Mouse (Mus musculus): ENCODE data around the gene Nupl1. TPM values are rescaled to one million over a fixed set of nuclear protein-coding genes. Genes with fewer than 3 reads are reported as not detected.

The Nupl1 gene
- polyA plus RNA-seq, 1 experiment = not detected

DNA sequence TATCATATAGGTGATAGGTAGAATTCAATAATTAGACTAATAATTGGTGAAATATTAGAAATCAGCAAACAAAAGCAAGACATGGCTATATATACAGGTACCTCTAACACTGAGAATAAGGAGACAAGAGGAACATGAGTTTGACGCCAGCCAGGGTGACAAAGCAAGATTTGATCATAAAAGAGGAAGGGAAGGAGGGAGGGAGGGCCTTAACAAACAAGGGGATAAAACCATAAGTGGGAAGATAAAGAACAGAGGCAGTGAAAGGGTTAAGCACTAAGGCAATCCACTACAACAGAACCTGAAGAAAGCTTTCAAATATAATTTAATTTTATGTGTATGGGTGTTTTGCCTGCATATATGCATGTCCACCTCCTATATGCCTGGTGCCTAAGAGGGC is 56.6 kb downstream of the Nupl1 start:
- TF ChIP-seq CTCF (IDR thresholded peaks at IDR 0.05; ENCODE audit: borderline replicate concordance, insufficient read depth, low read depth, low read length) = no peak
- no peak for TF ChIP-seq POLR2A (IDR thresholded peaks at IDR 0.05; ENCODE audit: borderline replicate concordance, insufficient read depth, low read length)
- Histone ChIP-seq H3K4me3 (replicated peaks; ENCODE audit: insufficient read depth, low read depth, low read length) (no peak overlapping the region), H3K4me1 (ENCODE audit: control insufficient read depth, insufficient read depth, low read length) (no peaks in the 10 kb centered on the region), H3K27me3 (ENCODE audit: control insufficient read depth, insufficient read depth, low read length) (no peaks in the 10 kb centered on the region), H3K27ac (ENCODE audit: insufficient read depth, low read length) (no peak overlapping the region)
- WGBS = 90% methylated on average over 1 of the region's 1 CpGs
- no peak for DNase-seq

GRCm38 (mm10) chr14:60189771-60190170 is 61.5 kb downstream of the Nupl1 start:
- TF ChIP-seq POLR2A (IDR thresholded peaks at IDR 0.05; ENCODE audit: borderline replicate concordance, insufficient read depth, low read length) (no peak), CTCF (IDR thresholded peaks at IDR 0.05; ENCODE audit: borderline replicate concordance, insufficient read depth, low read depth, low read length) (no peak)
- no peaks in the 10 kb centered on the region for H3K4me1 ChIP-seq (ENCODE audit: control insufficient read depth, insufficient read depth, low read length)
- H3K27ac ChIP-seq (ENCODE audit: insufficient read depth, low read length) = no peak overlapping the region
- DNase-seq = no peak
- WGBS = 69% methylated on average over 5 of the region's 5 CpGs
- no peaks in the 10 kb centered on the region for H3K27me3 ChIP-seq (ENCODE audit: control insufficient read depth, insufficient read depth, low read length)
- H3K4me3 ChIP-seq (replicated peaks; ENCODE audit: insufficient read depth, low read depth, low read length) = no peak overlapping the region

DNA sequence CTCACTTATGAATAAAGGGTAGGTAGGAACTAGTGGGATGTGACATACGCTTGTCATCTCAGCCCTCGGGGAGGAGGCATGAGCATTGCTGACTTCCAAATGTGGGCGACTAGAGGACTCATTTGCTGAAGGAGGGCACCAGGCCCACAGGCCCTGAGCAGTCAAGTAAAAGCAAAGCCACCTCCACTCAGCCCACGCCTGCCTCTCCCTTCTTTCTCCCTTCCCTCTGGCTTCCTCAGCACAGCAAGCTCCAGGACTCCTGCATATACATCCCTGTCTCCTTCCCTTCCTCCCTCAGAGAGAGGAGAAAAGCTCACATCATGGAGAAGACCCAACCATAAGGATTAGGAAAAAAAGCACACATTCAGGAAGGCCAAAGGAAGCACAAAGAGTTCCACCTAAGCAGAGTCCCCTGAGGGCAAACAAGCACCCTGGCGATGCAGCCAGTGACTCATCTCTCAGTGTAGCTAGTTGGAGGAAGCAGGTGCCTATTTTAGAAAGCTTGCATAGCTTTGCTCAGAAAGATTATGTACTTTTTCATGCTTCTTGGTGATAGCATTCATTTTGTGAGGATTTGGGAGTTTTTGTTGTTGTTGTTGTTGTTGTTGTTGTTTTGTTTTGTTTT is 62.9 kb downstream of the Nupl1 start:
- Histone ChIP-seq H3K4me3 (replicated peaks; ENCODE audit: insufficient read depth, low read depth, low read length) (no peak overlapping the region), H3K4me1 (ENCODE audit: control insufficient read depth, insufficient read depth, low read length) (no peaks in the 10 kb centered on the region), H3K27me3 (ENCODE audit: control insufficient read depth, insufficient read depth, low read length) (no peaks in the 10 kb centered on the region), H3K27ac (ENCODE audit: insufficient read depth, low read length) (no peak overlapping the region)
- TF ChIP-seq CTCF (IDR thresholded peaks at IDR 0.05; ENCODE audit: borderline replicate concordance, insufficient read depth, low read depth, low read length) (no peak), POLR2A (IDR thresholded peaks at IDR 0.05; ENCODE audit: borderline replicate concordance, insufficient read depth, low read length) (no peak)
- WGBS = 87% methylated on average over 5 of the region's 5 CpGs
- no peak for DNase-seq

DNA sequence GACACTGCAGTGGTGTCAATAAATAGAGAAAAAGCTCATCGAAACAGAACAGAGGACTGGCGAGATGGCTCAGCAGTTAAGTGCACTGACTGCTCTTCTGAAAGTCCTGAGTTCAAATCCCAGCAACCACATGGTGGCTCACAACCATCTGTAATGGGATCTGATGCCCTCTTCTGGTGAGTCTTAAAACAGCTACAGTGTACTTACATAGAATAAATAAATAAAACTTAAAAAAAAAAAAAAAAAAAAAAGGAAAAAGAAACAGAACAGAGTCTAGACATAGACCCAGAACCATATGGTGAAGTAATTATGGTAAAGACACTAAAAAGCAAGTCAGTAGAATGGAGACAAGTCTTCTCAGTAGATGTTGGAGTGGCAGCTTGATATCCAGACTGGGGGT is 69.9 kb downstream of the Nupl1 start:
- no peak overlapping the region for H3K4me3 ChIP-seq (replicated peaks; ENCODE audit: insufficient read depth, low read depth, low read length)
- no peak overlapping the region for H3K27ac ChIP-seq (ENCODE audit: insufficient read depth, low read length)
- no peaks in the 10 kb centered on the region for H3K4me1 ChIP-seq (ENCODE audit: control insufficient read depth, insufficient read depth, low read length)
- no peak for DNase-seq
- TF ChIP-seq CTCF (IDR thresholded peaks at IDR 0.05; ENCODE audit: borderline replicate concordance, insufficient read depth, low read depth, low read length) = no peak
- no peak for TF ChIP-seq POLR2A (IDR thresholded peaks at IDR 0.05; ENCODE audit: borderline replicate concordance, insufficient read depth, low read length)
- WGBS = 97% methylated on average over 2 of the region's 2 CpGs
- no peaks in the 10 kb centered on the region for H3K27me3 ChIP-seq (ENCODE audit: control insufficient read depth, insufficient read depth, low read length)

DNA sequence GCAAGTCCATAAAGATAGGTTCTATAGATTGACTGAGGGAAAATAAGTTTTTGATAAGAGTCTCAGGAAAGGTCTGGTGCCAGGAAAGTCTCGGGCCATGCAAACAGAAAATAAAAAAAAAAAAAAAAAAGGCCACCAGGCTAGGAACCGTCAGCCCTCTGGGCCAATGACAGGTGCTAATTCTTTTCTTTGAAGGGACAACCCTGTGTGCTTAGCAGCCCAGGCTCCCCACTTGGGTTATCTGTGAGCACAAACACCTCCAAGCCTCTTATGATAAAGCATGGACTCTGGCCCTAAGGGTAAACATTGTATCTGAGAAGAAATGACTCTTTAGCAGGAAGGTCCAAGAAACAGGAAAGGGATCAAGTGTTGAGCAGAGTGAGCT is 72.7 kb downstream of the Nupl1 start:
- TF ChIP-seq CTCF (IDR thresholded peaks at IDR 0.05; ENCODE audit: borderline replicate concordance, insufficient read depth, low read depth, low read length) = no peak
- no peak for TF ChIP-seq POLR2A (IDR thresholded peaks at IDR 0.05; ENCODE audit: borderline replicate concordance, insufficient read depth, low read length)
- Histone ChIP-seq H3K27me3 (ENCODE audit: control insufficient read depth, insufficient read depth, low read length) (no peaks in the 10 kb centered on the region), H3K4me3 (replicated peaks; ENCODE audit: insufficient read depth, low read depth, low read length) (no peak overlapping the region), H3K4me1 (ENCODE audit: control insufficient read depth, insufficient read depth, low read length) (no peaks in the 10 kb centered on the region), H3K27ac (ENCODE audit: insufficient read depth, low read length) (no peak overlapping the region)
- no peak for DNase-seq
- 58% methylated on average over 2 of the region's 2 CpGs for WGBS

- Histone ChIP-seq H3K4me3 (replicated peaks; ENCODE audit: insufficient read depth, low read depth, low read length) (peak overlapping the region; percentile 81), H3K27ac (ENCODE audit: insufficient read depth, low read length) (peak overlapping the region; percentile 74), H3K27me3 (ENCODE audit: control insufficient read depth, insufficient read depth, low read length) (no peaks in the 10 kb centered on the region), H3K4me1 (ENCODE audit: control insufficient read depth, insufficient read depth, low read length) (no peaks in the 10 kb centered on the region)
- 18% methylated on average over 37 of the region's 37 CpGs for WGBS
- TF ChIP-seq CTCF (IDR thresholded peaks at IDR 0.05; ENCODE audit: borderline replicate concordance, insufficient read depth, low read depth, low read length) = no peak
- TF ChIP-seq POLR2A (IDR thresholded peaks at IDR 0.05; ENCODE audit: borderline replicate concordance, insufficient read depth, low read length) = no peak
- DNase-seq = peak in 1 of 2 experiments; percentile 8
Observed at GRCm38 (mm10) chr14:60177614-60178570, 73.3 kb downstream of the Nupl1 start.

- WGBS = under 1% methylated on average over 80 of the region's 84 CpGs
- peak; percentile 81 to 84 for DNase-seq
- TF ChIP-seq POLR2A (IDR thresholded peaks at IDR 0.05; ENCODE audit: borderline replicate concordance, insufficient read depth, low read length) (peak; percentile 68), CTCF (IDR thresholded peaks at IDR 0.05; ENCODE audit: borderline replicate concordance, insufficient read depth, low read depth, low read length) (no peak)
- no peaks in the 10 kb centered on the region for H3K27me3 ChIP-seq (ENCODE audit: control insufficient read depth, insufficient read depth, low read length)
- peak overlapping the region; percentile 74 for H3K27ac ChIP-seq (ENCODE audit: insufficient read depth, low read length)
- H3K4me1 ChIP-seq (ENCODE audit: control insufficient read depth, insufficient read depth, low read length) = no peaks in the 10 kb centered on the region
- H3K4me3 ChIP-seq (replicated peaks; ENCODE audit: insufficient read depth, low read depth, low read length) = peak overlapping the region; percentile 81
Observed at GRCm38 (mm10) chr14:60176891-60177613, 74.2 kb downstream of the Nupl1 start.

Measured in cerebellum, adult 2 months (tissue).